Mouse (Mus musculus): ENCODE measurements at regions not wholly inside any gene's neighbourhood (a gene's known extent, or its start where the extent isn't known, plus 50 kb on each side); places are given as distances from the start of the nearest gene placed in this dataset.

DNA sequence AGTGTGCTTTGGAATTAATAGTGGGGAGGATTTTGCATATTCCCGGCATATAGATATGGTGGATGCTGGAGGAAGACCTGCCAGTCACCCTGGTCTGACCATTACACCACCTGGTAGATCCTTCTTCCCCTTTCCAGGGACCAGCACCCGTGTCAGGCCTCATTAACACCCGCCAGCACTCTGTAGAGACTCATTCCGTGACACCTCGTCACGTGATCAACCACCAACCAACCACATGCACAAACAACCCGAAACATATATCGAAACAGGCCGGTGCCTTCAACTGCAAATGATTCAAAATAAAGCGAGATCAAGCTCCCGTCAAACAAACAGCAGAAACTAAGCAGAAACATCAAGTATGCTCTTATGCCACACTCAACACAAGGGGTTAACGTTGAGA, 74.6 kb upstream of the Ado start:
- Histone ChIP-seq H3K4me1 (ENCODE audit: control insufficient read depth, insufficient read depth, low read length) (no peaks in the 10 kb centered on the region), H3K9me3 (ENCODE audit: control insufficient read depth, low read length) (no peaks in the 10 kb centered on the region), H3K9ac (ENCODE audit: low read depth, low read length, severe bottlenecking) (no peak overlapping the region), H3K4me3 (replicated peaks; ENCODE audit: low read length) (no peak overlapping the region), H3K4me2 (replicated peaks; ENCODE audit: low read depth, low read length, severe bottlenecking) (no peak overlapping the region), H3K27ac (replicated peaks; ENCODE audit: low read depth, low read length) (no peak overlapping the region), H3K27me3 (ENCODE audit: control insufficient read depth, insufficient read depth, low read length) (no peaks in the 10 kb centered on the region), H3K36me3 (ENCODE audit: control insufficient read depth, insufficient read depth, low read length) (no peaks in the 10 kb centered on the region)
- ATAC-seq (ENCODE audit: low FRiP score, low read depth): no peak
- DNase-seq (ENCODE audit: low spot score): no peak
- no peak for TF ChIP-seq POLR2A (IDR thresholded peaks at IDR 0.05; ENCODE audit: borderline replicate concordance, extremely low read depth, insufficient read depth, insufficient read length)
- WGBS: 82% methylated on average over 12 of the region's 12 CpGs

DNA sequence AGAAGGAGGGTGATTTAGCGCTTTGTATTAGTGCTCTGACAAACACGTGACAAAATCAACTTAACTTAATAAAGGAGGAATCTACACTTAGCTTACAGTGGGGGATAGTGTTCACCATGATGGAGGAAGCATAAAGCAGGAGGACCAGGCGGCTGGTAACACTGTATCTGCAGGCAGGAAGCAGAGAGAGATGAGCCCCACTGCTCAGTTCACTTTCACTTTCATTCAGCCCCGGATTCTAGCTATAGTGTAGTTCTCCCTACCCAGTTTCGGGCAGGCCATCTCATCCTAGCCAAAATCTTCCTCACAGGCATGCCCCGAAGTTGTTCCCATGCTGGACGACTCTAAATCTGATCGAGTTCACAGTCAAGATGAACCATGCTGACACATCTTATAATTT, 71.3 kb upstream of the Ado start:
- H3K4me1 ChIP-seq (ENCODE audit: control insufficient read depth, insufficient read depth, low read length): no peaks in the 10 kb centered on the region
- H3K4me3 ChIP-seq (replicated peaks; ENCODE audit: low read length): no peak overlapping the region
- no peaks in the 10 kb centered on the region for H3K36me3 ChIP-seq (ENCODE audit: control insufficient read depth, insufficient read depth, low read length)
- TF ChIP-seq POLR2A (IDR thresholded peaks at IDR 0.05; ENCODE audit: borderline replicate concordance, extremely low read depth, insufficient read depth, insufficient read length): no peak
- no peak for DNase-seq (ENCODE audit: low spot score)
- no peak for ATAC-seq (ENCODE audit: low FRiP score, low read depth)
- WGBS: 76% methylated on average over 8 of the region's 8 CpGs
- no peaks in the 10 kb centered on the region for H3K27me3 ChIP-seq (ENCODE audit: control insufficient read depth, insufficient read depth, low read length)
- H3K9ac ChIP-seq (ENCODE audit: low read depth, low read length, severe bottlenecking): no peak overlapping the region
- no peaks in the 10 kb centered on the region for H3K9me3 ChIP-seq (ENCODE audit: control insufficient read depth, low read length)
- H3K4me2 ChIP-seq (replicated peaks; ENCODE audit: low read depth, low read length, severe bottlenecking): no peak overlapping the region
- no peak overlapping the region for H3K27ac ChIP-seq (replicated peaks; ENCODE audit: low read depth, low read length)

GRCm38 (mm10) chr10:67618112-67618511, 69.4 kb upstream of the Ado start:
- Histone ChIP-seq H3K4me3 (replicated peaks; ENCODE audit: low read length) (no peak overlapping the region), H3K9me3 (ENCODE audit: control insufficient read depth, low read length) (no peaks in the 10 kb centered on the region), H3K4me1 (ENCODE audit: control insufficient read depth, insufficient read depth, low read length) (no peaks in the 10 kb centered on the region), H3K36me3 (ENCODE audit: control insufficient read depth, insufficient read depth, low read length) (no peaks in the 10 kb centered on the region), H3K27ac (replicated peaks; ENCODE audit: low read depth, low read length) (no peak overlapping the region), H3K4me2 (replicated peaks; ENCODE audit: low read depth, low read length, severe bottlenecking) (no peak overlapping the region), H3K27me3 (ENCODE audit: control insufficient read depth, insufficient read depth, low read length) (no peaks in the 10 kb centered on the region), H3K9ac (ENCODE audit: low read depth, low read length, severe bottlenecking) (no peak overlapping the region)
- TF ChIP-seq POLR2A (IDR thresholded peaks at IDR 0.05; ENCODE audit: borderline replicate concordance, extremely low read depth, insufficient read depth, insufficient read length): no peak
- DNase-seq (ENCODE audit: low spot score) (no peak), ATAC-seq (ENCODE audit: low FRiP score, low read depth) (no peak)
- 87% methylated on average over 5 of the region's 5 CpGs for WGBS

- WGBS: 63% methylated on average over 3 of the region's 3 CpGs
- H3K9me3 ChIP-seq (ENCODE audit: control insufficient read depth, low read length): no peaks in the 10 kb centered on the region
- no peak overlapping the region for H3K4me3 ChIP-seq (replicated peaks; ENCODE audit: low read length)
- no peaks in the 10 kb centered on the region for H3K4me1 ChIP-seq (ENCODE audit: control insufficient read depth, insufficient read depth, low read length)
- no peaks in the 10 kb centered on the region for H3K27me3 ChIP-seq (ENCODE audit: control insufficient read depth, insufficient read depth, low read length)
- no peak for TF ChIP-seq POLR2A (IDR thresholded peaks at IDR 0.05; ENCODE audit: borderline replicate concordance, extremely low read depth, insufficient read depth, insufficient read length)
- H3K4me2 ChIP-seq (replicated peaks; ENCODE audit: low read depth, low read length, severe bottlenecking): no peak overlapping the region
- H3K9ac ChIP-seq (ENCODE audit: low read depth, low read length, severe bottlenecking): no peak overlapping the region
- DNase-seq (ENCODE audit: low spot score) (no peak), ATAC-seq (ENCODE audit: low FRiP score, low read depth) (no peak)
- H3K36me3 ChIP-seq (ENCODE audit: control insufficient read depth, insufficient read depth, low read length): no peaks in the 10 kb centered on the region
- H3K27ac ChIP-seq (replicated peaks; ENCODE audit: low read depth, low read length): no peak overlapping the region
Measured at GRCm38 (mm10) chr10:67615016-67615415, 66.3 kb upstream of the Ado start.

- Histone ChIP-seq H3K36me3 (ENCODE audit: control insufficient read depth, insufficient read depth, low read length) (no peaks in the 10 kb centered on the region), H3K9me3 (ENCODE audit: control insufficient read depth, low read length) (no peaks in the 10 kb centered on the region), H3K4me3 (replicated peaks; ENCODE audit: low read length) (no peak overlapping the region), H3K27ac (replicated peaks; ENCODE audit: low read depth, low read length) (no peak overlapping the region), H3K27me3 (ENCODE audit: control insufficient read depth, insufficient read depth, low read length) (no peaks in the 10 kb centered on the region), H3K4me1 (ENCODE audit: control insufficient read depth, insufficient read depth, low read length) (peaks cover 4% of the 10 kb centered on the region; the same call in 1 of the 2 replicates), H3K9ac (ENCODE audit: low read depth, low read length, severe bottlenecking) (no peak overlapping the region), H3K4me2 (replicated peaks; ENCODE audit: low read depth, low read length, severe bottlenecking) (no peak overlapping the region)
- ATAC-seq (ENCODE audit: low FRiP score, low read depth) (no peak), DNase-seq (ENCODE audit: low spot score) (no peak)
- no peak for TF ChIP-seq POLR2A (IDR thresholded peaks at IDR 0.05; ENCODE audit: borderline replicate concordance, extremely low read depth, insufficient read depth, insufficient read length)
- WGBS: 89% methylated on average over 6 of the region's 6 CpGs
Measured at GRCm38 (mm10) chr10:67610689-67611088, 61.9 kb upstream of the Ado start.

GRCm38 (mm10) chr10:67608033-67608432, 59.3 kb upstream of the Ado start:
- no peak for ATAC-seq (ENCODE audit: low FRiP score, low read depth)
- no peaks in the 10 kb centered on the region for H3K27me3 ChIP-seq (ENCODE audit: control insufficient read depth, insufficient read depth, low read length)
- peaks cover 4% of the 10 kb centered on the region; the same call in 1 of the 2 replicates for H3K4me1 ChIP-seq (ENCODE audit: control insufficient read depth, insufficient read depth, low read length)
- no peak for DNase-seq (ENCODE audit: low spot score)
- no peak overlapping the region for H3K27ac ChIP-seq (replicated peaks; ENCODE audit: low read depth, low read length)
- H3K9me3 ChIP-seq (ENCODE audit: control insufficient read depth, low read length): no peaks in the 10 kb centered on the region
- H3K9ac ChIP-seq (ENCODE audit: low read depth, low read length, severe bottlenecking): no peak overlapping the region
- H3K4me2 ChIP-seq (replicated peaks; ENCODE audit: low read depth, low read length, severe bottlenecking): no peak overlapping the region
- WGBS: 50% methylated on average over 5 of the region's 5 CpGs
- TF ChIP-seq POLR2A (IDR thresholded peaks at IDR 0.05; ENCODE audit: borderline replicate concordance, extremely low read depth, insufficient read depth, insufficient read length): no peak
- H3K4me3 ChIP-seq (replicated peaks; ENCODE audit: low read length): no peak overlapping the region
- H3K36me3 ChIP-seq (ENCODE audit: control insufficient read depth, insufficient read depth, low read length): no peaks in the 10 kb centered on the region
